Mouse (Mus musculus) hindbrain, postnatal 0 days (tissue): Measurements from ENCODE around the gene Tut1. TPM values are rescaled to one million over a fixed set of nuclear protein-coding genes. Genes with fewer than 3 reads are reported as not detected.
"Not testable (repeated sequence)": the region's sequence is repeated elsewhere in the genome, so short reads cannot be mapped to it uniquely, and the experiment has no call there.

Experiments used
- ATAC-seq: fragments of 200-750 bp; cut with Nextera tagmentation; 2 replicates; pipeline ENCODE4 v1.8.0; 2017; ENCODE audit warnings: mild to moderate bottlenecking, moderate TSS enrichment, moderate library complexity
- DNase-seq: peaks from one replicate; pipeline ENCODE4 v3.0.0-alpha.2; 2015; ENCODE audit warnings: low spot score
- H3K27ac ChIP-seq: fragments of 300-500 bp; sonication (generic); 2 replicates; pipeline ENCODE4 v1.5.1; 2014; ENCODE audit warnings: mild to moderate bottlenecking
- H3K27me3 ChIP-seq: fragments of 300-500 bp; sonication (generic); 2 replicates; pipeline ENCODE4 v1.6.1; 2014; ENCODE audit warnings: low read length, mixed read lengths; ENCODE audit not compliant: insufficient read depth
- H3K36me3 ChIP-seq: fragments of 300-500 bp; sonication (generic); 2 replicates; pipeline ENCODE4 v1.6.1; 2014; ENCODE audit warnings: low read length, mixed read lengths; ENCODE audit not compliant: insufficient read depth
- H3K4me1 ChIP-seq: fragments of 300-500 bp; sonication (generic); 2 replicates; pipeline ENCODE4 v1.6.1; 2014; ENCODE audit warnings: antibody characterized with exemption, low read length, mixed read lengths; ENCODE audit not compliant: insufficient read depth
- H3K4me2 ChIP-seq: fragments of 300-500 bp; sonication (generic); 2 replicates; pipeline ENCODE4 v1.6.1; 2014; ENCODE audit warnings: low read depth, mild to moderate bottlenecking, low read length, moderate library complexity, mixed read lengths
- H3K4me3 ChIP-seq: fragments of 300-500 bp; sonication (generic); 2 replicates; pipeline ENCODE4 v1.5.1; 2014; ENCODE audit warnings: low read length
- H3K9ac ChIP-seq: fragments of 300-500 bp; sonication (generic); replicated peaks from 2 replicates; pipeline ENCODE4 v1.6.1; 2014; ENCODE audit warnings: mild to moderate bottlenecking, low read length, moderate library complexity, mixed read lengths
- H3K9me3 ChIP-seq: fragments of 300-500 bp; sonication (generic); 2 replicates; pipeline ENCODE4 v1.6.1; 2016; ENCODE audit warnings: low read length, mixed read lengths
- CTCF ChIP-seq: IDR thresholded peaks from 2 replicates; pipeline ENCODE4 v1.5.1; 2016; ENCODE audit warnings: antibody characterized with exemption, control low read depth, low read depth
- WGBS: fragments of 180-500 bp; shearing (Covaris S2); extraction: QIAGEN DNeasy Blood & Tissue Kit; methylation state at CpG from one replicate; pipeline ENCODE4 v1.1.7; 2014; 5-methylcytosine and 5-hydroxymethylcytosine counted together
- polyA plus RNA-seq: library from polyadenylated mRNA; unstranded; fragments of >200 nt; fragmentation: Nextera tagmentation; extraction: Ambion mirVana; gene quantifications from 2 replicates; pipeline ENCODE4 v1.2.1, GENCODE M21; 2015
- total RNA-seq: library from RNA; depleted of rRNA; stranded (reverse); fragments of >200 nt; gene quantifications from 2 replicates; pipeline ENCODE4 v1.2.3, GENCODE M21; 2014

The Tut1 gene
- total and polyA plus RNA-seq, 2 experiments from 2014 or later = 16.0 to 23.4 TPM

GRCm38 (mm10) chr19:8966198-8966589, 12.5 kb downstream of the Tut1 start:
- Histone ChIP-seq H3K4me3 (peak overlapping the region; percentile 80), H3K9me3 (no peaks in the 10 kb centered on the region), H3K4me1 (peaks cover 6% of the 10 kb centered on the region; the same call in 1 of the 2 replicates), H3K4me2 (peak overlapping the region; percentile 86), H3K27ac (peak overlapping the region; percentile 76), H3K36me3 (peaks cover 50% of the 10 kb centered on the region), H3K27me3 (no peaks in the 10 kb centered on the region), H3K9ac (peak overlapping the region; percentile 54)
- no peak for TF ChIP-seq CTCF
- no peak for DNase-seq
- 41% methylated on average over 5 of the region's 5 CpGs for WGBS
- no peak for ATAC-seq

DNA sequence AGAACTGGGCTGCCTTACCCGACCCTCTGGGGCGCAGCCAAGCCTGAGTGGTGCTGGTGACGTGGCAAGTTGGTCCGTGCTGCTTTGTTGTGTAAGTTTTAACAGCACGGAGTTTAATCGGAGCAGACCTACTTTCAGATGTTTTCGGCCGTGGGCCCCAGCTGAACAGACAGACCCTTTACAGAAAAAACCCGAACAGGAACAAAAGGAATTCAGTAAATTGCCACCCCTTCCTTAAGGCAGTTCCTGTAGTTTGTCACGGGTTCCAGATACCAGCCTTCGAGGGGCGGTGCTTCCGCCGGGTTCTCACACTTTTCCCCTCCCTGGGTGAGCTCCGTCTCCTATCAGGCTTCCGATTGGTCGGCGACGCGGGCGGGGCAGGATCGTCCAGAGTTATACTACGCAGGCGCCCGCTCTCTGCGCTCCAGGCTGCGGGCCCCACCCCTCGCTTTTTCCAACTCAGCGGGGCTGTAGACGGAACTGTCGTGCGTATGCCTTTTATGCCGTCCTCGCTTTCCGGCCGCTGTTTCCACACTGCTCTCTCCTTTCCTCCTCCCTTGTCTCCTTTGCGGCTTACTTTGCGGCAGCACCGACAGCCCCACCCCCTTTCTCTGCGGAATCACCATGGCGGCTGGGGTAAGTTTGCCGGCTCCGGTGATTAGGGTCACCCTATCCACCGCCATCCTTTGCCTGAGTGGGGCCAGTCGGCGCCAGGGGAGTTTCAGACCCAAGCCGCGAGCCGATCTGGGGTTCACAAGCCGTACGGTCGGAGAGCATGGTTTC, 13.1 kb downstream of the Tut1 start, which contains the start of gene Eef1g:
Gene Eef1g, plus strand, starts transcription at position 452 of the 783 bp plus-strand sequence.
- no peaks in the 10 kb centered on the region for H3K27me3 ChIP-seq
- peaks cover 53% of the 10 kb centered on the region for H3K36me3 ChIP-seq
- peak within 1 kb of the TSS; percentile 80 for H3K4me3 ChIP-seq
- under 1% methylated on average over 52 of the region's 52 CpGs for WGBS
- peak within 1 kb of the TSS; percentile 86 for H3K4me2 ChIP-seq
- DNase-seq (peak; percentile 99), ATAC-seq (peak; percentile 99)
- H3K4me1 ChIP-seq = peaks cover 6% of the 10 kb centered on the region; the same call in 1 of the 2 replicates
- H3K9ac ChIP-seq = peak within 1 kb of the TSS; percentile 86
- peak within 1 kb of the TSS; percentile 86 for H3K27ac ChIP-seq
- no peak for TF ChIP-seq CTCF
- no peaks in the 10 kb centered on the region for H3K9me3 ChIP-seq

- no peak for TF ChIP-seq CTCF
- ATAC-seq = no peak
- H3K4me2 ChIP-seq = peak overlapping the region; percentile 86
- H3K4me3 ChIP-seq = peak overlapping the region; percentile 80
- H3K9me3 ChIP-seq = no peaks in the 10 kb centered on the region
- peak overlapping the region; percentile 86 for H3K9ac ChIP-seq
- H3K27me3 ChIP-seq = no peaks in the 10 kb centered on the region
- H3K36me3 ChIP-seq = peaks cover 53% of the 10 kb centered on the region
- peaks cover 6% of the 10 kb centered on the region; the same call in 1 of the 2 replicates for H3K4me1 ChIP-seq
- peak overlapping the region; percentile 86 for H3K27ac ChIP-seq
- WGBS = under 1% methylated on average over 8 of the region's 8 CpGs
- no peak for DNase-seq
These were observed 13.7 kb downstream of the Tut1 start for GRCm38 (mm10) chr19:8967373-8967743.

- 5% methylated on average over 7 of the region's 9 CpGs for WGBS
- DNase-seq (no peak), ATAC-seq (no peak)
- Histone ChIP-seq H3K9me3 (no peaks in the 10 kb centered on the region), H3K4me2 (peak overlapping the region; percentile 86), H3K36me3 (peaks cover 53% of the 10 kb centered on the region), H3K27me3 (no peaks in the 10 kb centered on the region), H3K4me3 (peak overlapping the region; percentile 80), H3K9ac (peak overlapping the region; percentile 86), H3K27ac (peak overlapping the region; percentile 86; the same call in 1 of the 2 replicates), H3K4me1 (peaks cover 6% of the 10 kb centered on the region; the same call in 1 of the 2 replicates)
- no peak for TF ChIP-seq CTCF
These were observed 14.2 kb downstream of the Tut1 start for GRCm38 (mm10) chr19:8967893-8968292.

GRCm38 (mm10) chr19:8972491-8972890, 18.8 kb downstream of the Tut1 start:
- DNase-seq, H3K4me3 ChIP-seq, H3K4me2 ChIP-seq, H3K27me3 ChIP-seq, H3K4me1 ChIP-seq, H3K27ac ChIP-seq, H3K9ac ChIP-seq, H3K9me3 ChIP-seq, ATAC-seq: not testable (repeated sequence)
- H3K36me3 ChIP-seq = peaks cover 48% of the 10 kb centered on the region
- 93% methylated on average over 8 of the region's 8 CpGs for WGBS

DNA sequence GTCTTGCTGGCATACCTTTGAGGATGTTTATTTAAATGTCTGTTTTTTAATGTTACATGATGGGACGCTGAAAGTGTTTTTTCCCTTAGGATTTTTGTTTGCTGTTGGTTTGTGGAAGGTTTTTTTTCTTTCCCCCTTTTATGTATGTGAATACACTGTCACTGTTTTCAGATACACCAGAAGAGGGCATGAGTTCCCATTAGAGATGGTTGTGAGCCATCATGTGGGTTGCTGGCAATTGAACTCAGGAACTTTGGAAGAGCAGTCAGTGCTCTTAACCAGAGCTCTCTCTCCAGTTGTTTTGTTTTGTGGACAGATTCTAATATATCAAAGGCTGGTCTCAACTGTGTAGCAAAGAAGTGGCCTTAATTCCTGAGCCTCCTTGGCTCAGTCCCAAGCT, 21.0 kb downstream of the Tut1 start:
- no peak for ATAC-seq
- TF ChIP-seq CTCF = peak; percentile 21
- Histone ChIP-seq H3K9me3 (no peaks in the 10 kb centered on the region), H3K4me1 (no peaks in the 10 kb centered on the region), H3K4me3 (no peak overlapping the region), H3K9ac (no peak overlapping the region), H3K27me3 (no peaks in the 10 kb centered on the region), H3K4me2 (no peak overlapping the region), H3K36me3 (peaks cover 60% of the 10 kb centered on the region), H3K27ac (no peak overlapping the region)
- WGBS = 92% methylated on average over 1 of the region's 1 CpGs
- no peak for DNase-seq

DNA sequence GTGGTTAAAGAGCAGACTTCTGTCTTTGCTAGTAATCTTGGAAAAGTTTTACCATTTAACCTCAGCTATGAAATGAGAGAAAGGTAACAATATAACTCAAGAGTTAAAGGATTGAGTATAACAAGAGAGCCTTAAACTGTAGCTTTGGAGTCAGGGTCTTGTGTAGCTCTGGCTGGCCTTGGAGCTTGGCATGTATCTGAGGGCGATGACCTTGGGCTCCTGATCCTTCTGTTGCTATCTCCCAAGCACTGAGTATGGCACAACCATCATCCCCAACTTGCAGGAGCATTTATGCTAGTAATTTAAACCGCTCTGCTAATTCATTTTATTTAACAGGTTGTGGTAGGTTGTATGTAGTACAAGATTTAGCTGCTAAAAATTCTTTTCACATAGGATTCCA, 21.8 kb downstream of the Tut1 start:
- no peak overlapping the region for H3K9ac ChIP-seq
- no peak overlapping the region for H3K4me3 ChIP-seq
- no peak overlapping the region for H3K4me2 ChIP-seq
- no peaks in the 10 kb centered on the region for H3K9me3 ChIP-seq
- no peak for TF ChIP-seq CTCF
- peaks cover 59% of the 10 kb centered on the region for H3K36me3 ChIP-seq
- WGBS = 99% methylated on average over 2 of the region's 2 CpGs
- ATAC-seq (no peak), DNase-seq (no peak)
- H3K4me1 ChIP-seq = no peaks in the 10 kb centered on the region
- no peak overlapping the region for H3K27ac ChIP-seq
- H3K27me3 ChIP-seq = no peaks in the 10 kb centered on the region
